Mouse (Mus musculus) kidney, adult 18-20 months (tissue): ENCODE results near the gene Scarb1.
A peak's percentile ranks its signal among the peaks of the same experiment; 100 is the strongest.

Experiments
- DNase-seq: peaks from one replicate; pipeline ENCODE4 v3.0.0; 2021

The Scarb1 gene

GRCm38 (mm10) chr5:125303055-125303454, 37.8 kb downstream of the Scarb1 start:
- DNase-seq, result no peak

DNA sequence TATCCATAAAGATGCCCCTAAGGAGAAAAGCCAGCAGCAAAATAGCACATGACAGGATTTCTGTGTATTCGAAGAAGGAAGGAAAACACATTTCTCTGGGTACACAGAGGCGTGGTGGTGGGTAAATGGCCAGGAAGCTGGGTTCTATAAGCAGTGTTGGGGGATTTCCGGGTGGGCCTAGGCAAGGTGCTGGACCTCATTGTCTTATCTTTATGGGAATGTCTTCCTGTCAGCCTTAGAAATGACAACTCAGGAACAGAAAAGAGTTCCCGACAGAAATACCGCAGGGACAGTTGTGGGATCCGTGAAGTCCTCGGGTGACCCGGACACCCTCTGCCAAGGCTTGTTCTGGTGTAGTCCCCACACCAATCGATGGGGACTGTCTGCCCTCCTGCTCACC, 42.7 kb downstream of the Scarb1 start:
- no peak for DNase-seq

- no peak for DNase-seq
Measured at GRCm38 (mm10) chr5:125297171-125297570, 43.7 kb downstream of the Scarb1 start.

DNA sequence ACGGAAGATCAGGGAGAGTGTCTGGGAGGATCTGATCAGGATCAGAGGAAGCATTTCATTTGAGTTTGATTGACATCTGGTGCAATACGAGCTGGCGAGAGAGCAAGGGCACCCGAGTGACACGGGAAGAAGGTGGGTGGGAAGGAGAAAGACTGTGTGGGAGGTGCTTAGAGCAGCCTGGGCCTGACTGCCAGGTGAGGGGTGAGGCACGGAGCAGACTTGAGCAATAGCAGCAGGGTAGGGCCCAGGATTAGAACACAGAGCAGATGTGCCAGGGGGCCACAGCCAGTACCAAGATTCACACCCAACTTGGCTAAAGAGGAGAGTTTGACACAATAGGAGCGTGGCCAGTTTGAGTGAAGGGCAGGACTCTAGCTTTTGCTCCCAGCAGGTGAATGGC, 47.9 kb downstream of the Scarb1 start:
- DNase-seq, result no peak

DNA sequence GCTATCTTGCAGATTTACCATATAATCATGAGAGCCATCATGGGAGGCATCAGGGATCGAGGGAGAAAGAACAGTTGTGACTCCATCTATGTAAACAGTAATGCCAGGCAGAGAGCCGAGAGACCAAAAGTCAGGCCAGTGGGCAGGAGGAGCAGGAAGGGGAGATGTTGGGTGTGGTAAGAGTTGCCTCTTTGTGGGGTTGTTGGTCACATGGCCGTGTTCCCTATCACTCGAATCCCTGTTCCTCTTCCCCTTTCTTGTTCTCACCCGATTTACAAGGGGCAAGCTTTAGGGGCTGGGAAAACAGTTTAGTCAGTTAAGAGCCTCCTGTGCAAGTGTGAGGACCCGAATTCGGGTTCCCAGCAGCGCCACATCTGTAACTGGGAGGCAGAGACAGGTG, 49.0 kb downstream of the Scarb1 start:
- no peak for DNase-seq

- DNase-seq, result no peak
Measured at GRCm38 (mm10) chr5:125291387-125291786, 49.5 kb downstream of the Scarb1 start.

GRCm38 (mm10) chr5:125287053-125287655, 53.7 kb downstream of the Scarb1 start:
- DNase-seq, result no peak

DNA sequence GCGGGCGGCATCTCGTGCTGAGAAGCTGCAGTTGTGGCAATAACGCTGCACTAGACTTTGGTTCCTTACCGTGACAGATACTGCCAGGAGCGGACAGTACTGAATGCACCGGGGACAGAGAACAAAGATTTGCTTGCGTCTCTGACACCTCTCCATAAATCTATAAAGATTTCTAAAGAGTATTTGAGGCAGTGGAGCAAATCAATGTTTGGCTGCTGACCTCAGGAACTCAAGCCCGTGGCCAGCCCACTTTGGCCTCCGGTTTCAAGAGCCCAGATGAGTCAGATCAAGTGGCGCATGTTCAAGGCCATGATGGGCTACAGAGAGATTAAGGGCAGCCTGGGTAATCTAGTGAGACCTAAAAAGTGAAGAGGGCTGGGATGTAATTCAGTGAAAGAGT, 54.8 kb downstream of the Scarb1 start:
- DNase-seq, result no peak

DNA sequence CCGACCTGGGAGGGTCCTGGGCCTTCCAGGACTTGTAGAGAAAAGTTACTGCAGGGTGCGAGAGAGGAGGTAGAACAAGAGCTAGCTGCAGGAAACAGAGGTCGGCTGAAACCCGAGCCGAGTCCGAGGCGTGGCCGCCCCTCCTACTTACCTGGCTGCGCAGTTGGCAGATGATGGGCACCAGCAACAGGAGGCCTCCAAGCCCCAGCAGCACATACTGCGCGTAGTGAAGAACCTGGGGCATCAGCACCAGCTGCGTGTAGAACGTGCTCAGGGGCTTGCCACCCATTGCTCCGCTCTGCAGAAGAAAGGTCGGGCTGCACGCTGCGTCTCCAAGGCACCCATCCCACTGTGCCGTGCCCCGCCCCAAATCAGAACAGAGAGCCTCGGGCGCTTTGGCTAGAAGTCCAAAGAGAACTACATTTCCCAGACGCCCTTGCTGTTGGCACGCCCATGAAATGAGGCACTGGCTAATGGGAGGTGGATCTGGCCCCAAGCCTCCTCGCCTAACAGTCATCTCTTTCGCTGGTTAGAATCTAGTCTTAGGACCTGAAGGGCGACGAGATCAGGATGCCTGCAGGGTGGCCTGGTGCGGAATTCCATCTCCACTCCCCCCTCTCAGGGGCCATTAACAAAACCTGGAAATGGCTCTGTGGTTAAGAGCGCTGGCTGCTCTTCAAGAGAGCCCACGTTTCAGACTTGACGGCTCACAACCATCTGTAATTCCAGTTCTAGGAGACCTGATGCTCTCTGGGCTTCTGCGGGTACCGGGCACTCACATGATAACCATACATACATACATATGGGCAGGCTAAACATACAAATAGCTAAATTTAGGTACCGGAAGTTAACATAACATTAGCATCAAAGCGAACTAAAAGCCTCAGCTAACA, 56.9 kb downstream of the Scarb1 start:
- DNase-seq, result peak; percentile 52

DNA sequence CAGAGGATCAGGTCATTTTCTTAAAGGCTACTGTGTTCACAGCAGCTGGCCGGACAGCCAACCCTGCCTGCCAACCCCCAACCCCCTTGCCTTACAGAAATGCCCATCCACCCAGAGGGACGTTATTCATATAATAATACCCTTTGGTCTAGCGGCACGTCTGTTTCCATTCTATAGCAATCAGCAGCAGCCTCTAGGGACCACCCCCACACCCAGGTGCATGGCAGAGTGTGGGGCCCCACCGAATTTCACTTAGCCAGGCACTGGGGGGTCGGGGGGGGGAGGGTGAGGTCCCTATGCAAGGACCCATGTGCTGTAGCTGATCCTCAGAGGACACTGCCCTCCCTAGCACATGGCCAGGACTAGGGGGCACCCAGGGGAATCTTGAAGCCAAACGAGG, 61.7 kb downstream of the Scarb1 start:
- no peak for DNase-seq

DNA sequence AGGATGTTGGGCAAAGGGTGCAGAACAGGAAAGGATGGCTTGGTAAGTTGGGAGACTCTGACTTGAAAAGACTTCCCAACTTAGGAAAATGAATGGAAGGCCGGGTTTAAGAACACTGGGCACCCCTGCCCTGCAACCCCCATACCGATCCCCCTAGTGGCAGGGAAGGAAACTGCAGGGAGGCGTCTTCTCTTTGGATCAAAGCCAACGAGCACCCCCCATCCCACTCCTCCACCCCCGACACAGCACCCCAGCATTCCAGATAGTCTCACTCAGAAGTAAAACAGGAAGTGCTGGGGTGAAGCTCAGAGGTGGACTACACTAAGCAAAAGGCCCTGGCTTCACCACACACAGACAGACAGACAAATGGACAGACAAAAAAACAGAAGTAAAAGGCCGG, 62.6 kb downstream of the Scarb1 start:
- DNase-seq, result no peak

GRCm38 (mm10) chr5:125277313-125277712, 63.6 kb downstream of the Scarb1 start:
- DNase-seq, result no peak

DNA sequence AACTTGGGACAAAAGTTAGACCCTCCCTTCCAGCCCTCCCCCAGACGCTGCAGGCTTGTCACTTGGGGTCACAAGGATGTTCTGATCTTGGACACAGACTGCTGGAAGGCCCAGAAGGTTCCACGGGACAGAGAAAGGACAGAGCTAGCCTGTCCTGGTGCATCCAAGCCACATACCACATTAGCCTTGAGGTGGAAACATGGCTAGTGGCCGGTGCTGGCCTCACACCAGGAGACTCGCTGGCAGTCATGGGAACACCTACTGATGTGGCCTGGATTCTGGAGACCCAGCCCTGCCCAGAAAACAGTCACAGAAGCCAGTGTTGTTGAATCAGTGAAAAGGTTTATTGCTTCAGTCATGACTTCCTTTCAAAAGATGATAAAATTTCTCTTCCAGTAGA, 64.1 kb downstream of the Scarb1 start:
- no peak for DNase-seq

GRCm38 (mm10) chr5:125275315-125275714, 65.6 kb downstream of the Scarb1 start:
- DNase-seq, result no peak

GRCm38 (mm10) chr5:125274773-125275172, 66.1 kb downstream of the Scarb1 start:
- DNase-seq, result no peak

DNA sequence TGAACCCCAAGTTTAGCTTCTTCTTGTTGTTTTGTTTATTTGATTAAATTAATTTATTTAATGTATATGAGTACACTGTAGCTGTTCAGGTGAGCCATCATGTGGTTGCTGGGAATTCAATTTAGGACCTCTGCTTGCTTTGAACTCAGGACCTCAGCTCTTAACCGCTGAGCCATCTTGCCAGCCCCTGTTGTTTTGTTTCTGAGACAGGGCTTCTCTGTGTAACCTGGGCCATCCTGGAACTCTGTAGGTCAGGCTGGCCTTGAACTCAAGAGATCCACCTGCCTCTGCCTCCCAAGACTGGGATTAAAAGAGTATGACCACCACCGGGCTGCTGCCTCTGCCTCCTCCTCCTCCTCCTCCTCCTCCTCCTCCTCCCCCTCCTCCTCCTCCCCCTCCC, 66.7 kb downstream of the Scarb1 start:
- no peak for DNase-seq

DNA sequence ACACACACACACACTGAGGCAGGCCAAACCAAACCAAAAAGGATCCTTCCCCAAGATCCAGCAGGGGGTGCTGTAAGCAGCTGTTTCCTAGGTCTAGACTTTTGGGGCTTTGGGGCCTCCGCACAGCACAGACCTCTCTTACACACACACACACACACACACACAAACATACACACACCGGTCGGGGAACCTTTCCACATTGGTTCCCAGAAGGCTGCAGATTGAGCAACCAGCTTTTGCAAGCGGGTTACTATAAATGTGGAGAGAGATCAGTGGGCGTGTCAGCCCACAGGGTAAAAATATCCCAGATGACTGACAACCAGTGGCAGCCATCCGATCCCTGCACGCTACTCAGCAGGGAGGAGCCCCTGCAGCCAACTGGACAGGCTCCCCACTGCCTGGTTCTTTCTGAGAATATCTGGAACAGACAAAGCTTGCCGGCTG, 67.2 kb downstream of the Scarb1 start:
- DNase-seq, result peak; percentile 42

GRCm38 (mm10) chr5:125272231-125272988, 68.5 kb downstream of the Scarb1 start:
- no peak for DNase-seq

GRCm38 (mm10) chr5:125271531-125272203, 69.2 kb downstream of the Scarb1 start:
- DNase-seq, result peak; percentile 86

- DNase-seq, result peak; percentile 63
Measured at GRCm38 (mm10) chr5:125270587-125271130, 70.2 kb downstream of the Scarb1 start.

GRCm38 (mm10) chr5:125269836-125270235, 71.1 kb downstream of the Scarb1 start:
- DNase-seq, result no peak

DNA sequence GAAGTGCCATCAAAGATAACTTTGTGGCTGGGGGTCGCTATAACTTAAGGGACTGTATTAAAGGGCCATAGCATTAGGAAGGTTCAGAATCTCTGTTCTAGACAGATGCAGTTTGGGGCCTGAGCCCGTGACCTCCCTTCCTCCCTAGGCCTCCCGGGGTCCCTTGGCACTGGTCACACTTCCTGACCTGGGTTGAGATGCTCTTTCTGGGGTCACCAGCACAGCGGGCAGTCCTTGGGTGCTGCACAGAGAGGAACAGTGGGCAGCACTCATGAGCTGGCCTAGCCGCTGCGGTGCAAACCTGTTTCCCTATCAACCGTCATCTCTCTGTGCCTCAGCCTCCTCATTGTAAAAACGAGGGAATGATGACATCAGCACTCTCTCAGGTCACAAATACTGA, 71.5 kb downstream of the Scarb1 start:
- DNase-seq, result no peak
